17 mouse cellular contexts compared by ENCODE assay signal in the genomic region with DNA sequence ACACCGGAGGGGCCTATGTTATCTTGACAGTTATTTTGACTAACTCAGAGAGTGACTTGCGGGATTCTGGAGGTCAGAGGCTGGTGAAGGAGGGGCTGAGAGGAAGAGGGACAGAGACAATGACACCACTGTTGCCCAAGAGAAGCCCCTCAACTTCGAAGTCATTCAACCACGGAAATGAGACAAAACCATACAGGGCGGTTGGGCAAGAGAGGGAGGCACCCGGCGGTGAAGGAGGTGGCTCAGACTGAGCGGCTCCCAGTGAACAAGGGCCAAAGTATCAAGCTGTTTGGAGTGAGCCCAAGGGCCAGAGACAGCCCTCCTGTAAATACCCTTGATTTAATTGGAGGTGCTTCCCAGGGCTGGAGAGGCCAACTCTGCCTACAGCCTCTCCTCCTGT. TPM values are rescaled to one million over a fixed set of nuclear protein-coding genes. Genes with fewer than 3 reads are reported as not detected.
DNase-seq lines count a peak whose midpoint lies in the region; ATAC-seq and TF ChIP-seq lines count a peak whose summit lies in the region.
"Had no signal": no experiment of that assay in that cellular context is flagged by ENCODE, and none has a peak within 500 bp of the region (broad histone marks: within the 10 kb centered on the region; RNA-seq: fewer than 3 reads in every experiment).

No protein-coding gene starts in this region.

- no peak for TF ChIP-seq POLR2A in lung, adult 2 months (IDR thresholded peaks at IDR 0.05; ENCODE audit: borderline replicate concordance, extremely low read depth, low read depth, low read length)
- TF ChIP-seq POLR2A in small intestine, adult 2 months (IDR thresholded peaks at IDR 0.05; ENCODE audit: low read depth, low read length) = no peak

- H3K4me3 ChIP-seq in lung, adult 2 months (replicated peaks; ENCODE audit: extremely low read depth, low read depth, low read length) = no peak overlapping the region
- no peak overlapping the region for H3K4me3 ChIP-seq in lung, embryonic 15.5 days
- H3K4me3 ChIP-seq in small intestine, adult 2 months (ENCODE audit: low read depth, low read length) = no peak overlapping the region
- H3K4me3 ChIP-seq in forebrain, embryonic 13.5 days = no peak overlapping the region
- H3K4me3 ChIP-seq: forebrain, embryonic 15.5 days; hindbrain, embryonic 12.5 days; myocyte had no signal

- H3K9me3 ChIP-seq in lung, embryonic 15.5 days = no peaks in the 10 kb centered on the region
- H3K9me3 ChIP-seq in forebrain, embryonic 13.5 days (replicated peaks) = no peaks in the 10 kb centered on the region
- H3K9me3 ChIP-seq: forebrain, embryonic 15.5 days; hindbrain, embryonic 12.5 days had no signal

- no peaks in the 10 kb centered on the region for H3K27me3 ChIP-seq in lung, embryonic 15.5 days
- no peaks in the 10 kb centered on the region for H3K27me3 ChIP-seq in small intestine, adult 2 months (ENCODE audit: control insufficient read depth, insufficient read depth, low read length)
- H3K27me3 ChIP-seq in forebrain, embryonic 13.5 days = no peaks in the 10 kb centered on the region
- H3K27me3 ChIP-seq: forebrain, embryonic 15.5 days; hindbrain, embryonic 12.5 days had no signal

- WGBS in lung, adult 2 months = 27% methylated on average over 8 of the region's 8 CpGs
- 39% methylated on average over 8 of the region's 8 CpGs for WGBS in lung, embryonic 15.5 days
- 15% methylated on average over 8 of the region's 8 CpGs for WGBS in small intestine, adult 2 months
- 64% methylated on average over 8 of the region's 8 CpGs for WGBS in forebrain, embryonic 13.5 days

- H3K36me3 ChIP-seq in lung, embryonic 15.5 days = no peaks in the 10 kb centered on the region
- H3K36me3 ChIP-seq in small intestine, adult 2 months (ENCODE audit: control insufficient read depth, insufficient read depth, low read length) = no peaks in the 10 kb centered on the region
- no peaks in the 10 kb centered on the region for H3K36me3 ChIP-seq in forebrain, embryonic 13.5 days (ENCODE audit: poor library complexity, severe bottlenecking)
- H3K36me3 ChIP-seq: forebrain, embryonic 15.5 days; hindbrain, embryonic 12.5 days had no signal

- TF ChIP-seq CTCF in lung, adult 2 months (IDR thresholded peaks at IDR 0.05; ENCODE audit: insufficient read depth, low read length) = no peak
- TF ChIP-seq CTCF in small intestine, adult 2 months (IDR thresholded peaks at IDR 0.05; ENCODE audit: extremely low read depth, insufficient read length, insufficient replicate concordance, low read depth, low read length) = no peak

- no peak for ATAC-seq in lung, embryonic 15.5 days (ENCODE audit: borderline replicate concordance, extremely low read depth, low FRiP score, low TSS enrichment)
- ATAC-seq in frontal cortex, adult (ENCODE audit: low TSS enrichment) = no peak
- ATAC-seq in forebrain, embryonic 13.5 days = no peak
- ATAC-seq: CD4-positive, CD25-positive, alpha-beta regulatory T cell, adult 4 months; forebrain, embryonic 15.5 days had no signal

- no peak overlapping the region for H3K4me2 ChIP-seq in lung, embryonic 15.5 days
- H3K4me2 ChIP-seq in forebrain, embryonic 13.5 days = no peak overlapping the region
- H3K4me2 ChIP-seq: forebrain, embryonic 15.5 days; hindbrain, embryonic 12.5 days had no signal

- H3K4me1 ChIP-seq in lung, adult 2 months (ENCODE audit: control insufficient read depth, insufficient read depth, low read length) = peaks cover 31% of the 10 kb centered on the region
- peaks cover 44% of the 10 kb centered on the region for H3K4me1 ChIP-seq in lung, embryonic 15.5 days
- H3K4me1 ChIP-seq in small intestine, adult 2 months (ENCODE audit: control insufficient read depth, insufficient read depth, insufficient read length, low read length) = peaks cover 29% of the 10 kb centered on the region; the same call in 1 of the 2 replicates
- peaks cover 9% of the 10 kb centered on the region for H3K4me1 ChIP-seq in forebrain, embryonic 13.5 days
- H3K4me1 ChIP-seq: hindbrain, embryonic 12.5 days had no signal

- no peak overlapping the region for H3K9ac ChIP-seq in lung, embryonic 15.5 days
- H3K9ac ChIP-seq in forebrain, embryonic 13.5 days = no peak overlapping the region
- H3K9ac ChIP-seq: forebrain, embryonic 15.5 days; hindbrain, embryonic 12.5 days had no signal

- DNase-seq in lung, adult 2 months = peak; percentile 39
- no peak for DNase-seq in lung, postnatal 25 days (ENCODE audit: low spot score)
- peak; percentile 65 for DNase-seq in kidney, postnatal 10 days
- DNase-seq in embryo, embryonic 9.5 days (ENCODE audit: extremely low spot score) = no peak
- DNase-seq: adrenal gland, postnatal 14 days; cerebellum, adult 11 months; heart, adult 18-20 months; layer of hippocampus, adult 9-11 months; thymus, postnatal 14 days had no signal

- peak overlapping the region; percentile 39 for H3K27ac ChIP-seq in lung, embryonic 15.5 days
- H3K27ac ChIP-seq in small intestine, adult 2 months (ENCODE audit: insufficient read depth, low read depth, low read length) = peak overlapping the region; percentile 86
- H3K27ac ChIP-seq in forebrain, embryonic 13.5 days = no peak overlapping the region
- H3K27ac ChIP-seq: forebrain, embryonic 15.5 days; hindbrain, embryonic 12.5 days had no signal

RNA-seq across cellular contexts. Expression of a gene that starts 13.3 kb away (rescaled TPM):
- 133 and 162 TPM in 2 replicates for polyA plus RNA-seq in lung, adult 2 months (2012; rRNA removed)
- polyA plus RNA-seq in lung, embryonic 15.5 days (2015; fragmentation: Nextera tagmentation; extraction: Ambion mirVana) = 62.5 and 67.7 TPM in 2 replicates
- 44.8 and 89.4 TPM in 2 replicates for polyA plus RNA-seq in small intestine, adult 2 months (2012; rRNA removed)
- 13.4 and 14.4 TPM in 2 replicates for polyA plus RNA-seq in forebrain, embryonic 13.5 days (2015; fragmentation: Nextera tagmentation; extraction: Ambion mirVana)

Comparison
In these comparisons a context has a peak if more than half of its experiments do, and no peak if none do; other contexts are left out.
1. DNase-seq: peak in lung, adult 2 months (single experiment) and kidney, postnatal 10 days (single experiment); none in lung, postnatal 25 days (single experiment) and embryo, embryonic 9.5 days (single experiment).